Mouse (Mus musculus) kidney, postnatal 36 days (tissue): ENCODE measurements at regions not wholly inside any gene's neighbourhood (a gene's known extent, or its start where the extent isn't known, plus 50 kb on each side); places are given as distances from the start of the nearest gene placed in this dataset.

Experiments
- DNase-seq, 2 experiments: peaks; one replicate each; pipeline ENCODE4 v3.0.0; 2021 to 2022; ENCODE audit warnings: mixed read lengths in 2 of 2

GRCm38 (mm10) chr8:118023451-118023850 lies 221.7 kb upstream of the Mphosph6 start:
- DNase-seq = no peak

- no peak for DNase-seq
Measured at GRCm38 (mm10) chr8:118021978-118022377, 220.2 kb upstream of the Mphosph6 start.

GRCm38 (mm10) chr8:118017261-118017660 lies 215.5 kb upstream of the Mphosph6 start:
- DNase-seq = no peak

- DNase-seq = no peak
Measured at GRCm38 (mm10) chr8:118005186-118005585, 203.4 kb upstream of the Mphosph6 start.

DNA sequence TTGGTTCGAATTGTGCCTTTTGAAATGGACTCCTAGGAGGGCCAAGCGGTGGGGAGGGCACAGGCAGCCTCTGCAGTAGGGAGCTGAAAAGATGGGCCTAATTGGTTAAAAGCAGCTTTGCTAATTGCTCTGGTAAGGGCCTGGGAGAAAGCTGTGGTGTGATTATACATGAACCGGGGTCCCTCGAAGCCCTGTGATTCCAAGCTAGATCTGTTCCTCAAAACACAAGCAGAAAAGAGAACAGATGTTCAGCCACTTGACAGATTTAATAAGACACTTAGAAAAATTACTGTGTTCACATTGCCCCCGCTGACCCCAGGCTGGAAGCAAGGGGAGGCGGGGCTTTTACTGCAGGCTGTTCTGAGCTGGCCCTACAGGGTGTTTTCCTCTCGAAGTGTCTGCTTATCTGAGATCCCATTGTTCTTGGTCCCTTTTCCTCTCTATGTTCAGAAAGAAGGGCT lies 202.7 kb upstream of the Mphosph6 start:
- peak in 1 of 2 experiments; percentile 3 for DNase-seq

- DNase-seq = no peak
Measured at GRCm38 (mm10) chr8:118001138-118001537, 199.4 kb upstream of the Mphosph6 start.

- no peak for DNase-seq
Measured at GRCm38 (mm10) chr8:117991826-117992225, 190.1 kb upstream of the Mphosph6 start.

DNA sequence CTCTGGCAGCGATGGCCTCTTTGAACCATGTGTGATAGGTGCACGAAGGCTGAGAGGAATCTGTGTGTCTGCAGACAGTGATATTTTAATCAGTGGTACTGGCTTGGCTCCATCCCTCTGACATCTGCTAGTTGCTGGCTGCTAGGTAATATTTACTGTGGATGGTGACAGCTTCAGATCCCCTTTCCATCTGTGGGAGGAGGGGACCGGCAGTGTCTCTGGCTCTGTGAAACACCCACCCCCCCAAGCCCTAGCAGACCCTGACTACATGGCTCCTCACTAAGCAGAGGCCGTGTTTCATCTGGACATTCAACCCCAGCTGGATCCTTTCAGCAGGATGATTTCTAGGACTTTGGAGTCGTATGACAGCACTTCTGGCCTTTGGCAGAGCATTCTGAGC lies 187.0 kb upstream of the Mphosph6 start:
- DNase-seq = no peak

DNA sequence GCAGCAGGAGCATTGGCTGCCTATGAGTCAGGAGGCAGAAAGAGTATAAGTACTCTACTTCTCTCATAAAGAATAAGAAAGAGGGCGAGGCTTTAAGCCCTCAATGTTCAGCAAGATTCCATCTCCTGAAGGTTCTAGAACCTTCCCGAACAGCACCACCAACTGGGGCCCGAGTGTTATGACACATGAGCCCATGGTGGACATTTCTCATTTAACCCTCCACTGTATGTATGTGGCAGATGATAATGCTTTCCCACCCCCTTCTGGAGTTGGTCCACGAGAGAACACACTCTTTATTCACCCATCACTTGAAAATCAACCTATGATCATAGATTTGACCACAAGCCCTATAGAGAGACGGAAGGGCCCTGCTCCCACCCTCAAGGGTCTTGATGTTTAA lies 166.6 kb upstream of the Mphosph6 start:
- no peak for DNase-seq

DNA sequence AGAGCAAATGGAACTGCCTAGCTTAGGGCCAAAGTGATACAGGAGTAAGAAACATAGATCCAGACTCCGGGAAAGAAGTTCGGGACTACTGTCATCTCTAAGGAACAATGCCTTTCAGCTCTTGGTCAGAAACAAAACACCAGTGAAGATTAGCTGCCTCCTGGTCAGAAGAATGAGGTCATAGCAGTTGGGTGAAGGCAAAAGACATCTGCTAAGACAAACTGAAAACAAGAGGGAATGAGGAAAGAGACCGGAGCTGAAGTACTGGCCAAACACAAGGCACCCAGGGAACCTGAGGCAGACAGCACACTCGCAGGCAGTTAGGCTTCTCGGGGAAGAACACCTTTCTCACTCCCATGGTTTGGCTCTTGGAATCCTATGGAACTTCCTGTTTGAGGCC lies 164.8 kb upstream of the Mphosph6 start:
- DNase-seq = no peak

GRCm38 (mm10) chr8:117963426-117963825 lies 161.7 kb upstream of the Mphosph6 start:
- DNase-seq = no peak

DNA sequence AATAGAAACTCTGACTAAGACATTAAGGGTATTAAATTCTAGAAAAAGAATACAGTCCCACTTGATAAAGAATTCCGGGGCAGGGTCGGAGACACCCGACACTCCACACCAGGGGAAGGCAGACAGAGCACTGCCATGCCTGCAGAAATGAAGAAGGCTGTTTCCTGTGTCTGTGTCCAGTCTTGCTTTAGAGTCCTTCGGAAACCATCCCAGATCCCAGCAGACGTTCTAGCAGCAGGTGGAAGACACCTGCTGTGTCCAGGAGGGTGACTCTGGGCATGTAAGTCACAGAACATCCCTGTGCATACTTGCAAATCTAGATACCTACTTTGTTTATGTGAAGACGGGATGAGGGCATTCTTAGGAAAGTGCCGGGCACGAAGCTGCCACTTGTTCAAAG lies 160.9 kb upstream of the Mphosph6 start:
- no peak for DNase-seq

DNA sequence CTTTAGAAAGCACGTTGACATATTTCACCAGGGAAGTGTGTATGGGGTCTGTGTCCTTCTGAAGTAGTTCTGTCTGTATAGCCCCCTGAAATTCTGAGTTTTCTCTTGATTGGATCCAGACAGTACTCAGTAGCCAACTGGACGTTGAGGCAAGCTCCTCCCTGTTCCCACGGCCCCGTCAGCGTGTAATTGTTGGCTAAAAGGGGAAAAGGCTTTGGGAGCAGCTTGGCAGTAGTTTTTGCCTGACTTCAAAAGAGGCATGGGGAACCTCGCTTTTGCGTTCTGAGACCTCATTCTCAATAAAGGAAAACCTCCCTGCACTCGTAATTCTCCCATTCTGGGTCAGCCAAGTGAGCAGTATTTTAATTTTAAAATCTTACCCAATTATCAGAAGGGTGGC lies 157.8 kb upstream of the Mphosph6 start:
- no peak for DNase-seq

DNA sequence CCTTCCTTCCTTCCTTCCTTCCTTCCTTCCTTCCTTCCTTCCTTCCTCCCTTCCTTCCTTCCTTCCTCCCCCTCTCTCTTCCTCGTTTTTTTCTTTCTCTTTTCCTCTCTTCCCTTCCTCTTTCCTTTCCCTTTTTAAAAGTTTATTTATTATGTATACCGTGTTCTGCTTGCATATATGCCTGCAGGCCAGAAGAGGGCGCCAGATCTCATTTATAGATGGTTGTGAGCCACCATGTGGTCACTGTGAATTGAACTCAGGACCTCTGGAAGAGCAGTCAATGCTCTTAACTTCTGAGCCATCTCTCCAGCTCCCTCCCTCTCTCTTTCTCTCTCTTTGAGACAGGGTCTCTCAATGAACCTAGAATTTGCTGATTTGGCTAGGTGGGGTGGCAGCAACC lies 157.2 kb upstream of the Mphosph6 start:
- peak in 1 of 2 experiments; percentile 3 for DNase-seq

DNA sequence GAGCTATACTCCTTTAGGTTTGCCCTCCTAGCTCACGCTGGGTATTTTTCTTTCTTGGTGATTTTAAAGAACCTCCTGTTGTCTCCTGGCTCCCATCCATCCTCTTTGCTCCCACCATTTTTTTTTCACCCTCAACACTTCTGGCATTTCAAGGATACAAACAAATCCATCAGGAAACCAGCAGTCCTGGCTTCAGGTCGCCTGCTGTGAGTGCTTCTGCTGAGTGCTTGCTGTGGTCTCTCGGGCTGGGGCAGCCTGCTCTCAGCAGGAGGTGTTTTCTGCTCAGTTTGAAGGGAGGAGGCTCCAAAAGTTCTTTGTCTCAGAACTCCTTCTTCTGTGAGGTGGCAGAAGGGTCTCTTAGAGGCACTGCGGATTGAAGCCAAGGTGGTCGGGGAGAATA lies 149.9 kb upstream of the Mphosph6 start:
- DNase-seq = no peak

- DNase-seq = no peak
Measured at GRCm38 (mm10) chr8:117946540-117946939, 144.8 kb upstream of the Mphosph6 start.

GRCm38 (mm10) chr8:117934566-117935094 lies 132.9 kb upstream of the Mphosph6 start:
- no peak for DNase-seq

GRCm38 (mm10) chr8:117930687-117931086 lies 128.9 kb upstream of the Mphosph6 start:
- peak; percentile 27 to 37 for DNase-seq

GRCm38 (mm10) chr8:117929606-117930005 lies 127.9 kb upstream of the Mphosph6 start:
- DNase-seq = no peak

GRCm38 (mm10) chr8:117923296-117923695 lies 121.6 kb upstream of the Mphosph6 start:
- no peak for DNase-seq

DNA sequence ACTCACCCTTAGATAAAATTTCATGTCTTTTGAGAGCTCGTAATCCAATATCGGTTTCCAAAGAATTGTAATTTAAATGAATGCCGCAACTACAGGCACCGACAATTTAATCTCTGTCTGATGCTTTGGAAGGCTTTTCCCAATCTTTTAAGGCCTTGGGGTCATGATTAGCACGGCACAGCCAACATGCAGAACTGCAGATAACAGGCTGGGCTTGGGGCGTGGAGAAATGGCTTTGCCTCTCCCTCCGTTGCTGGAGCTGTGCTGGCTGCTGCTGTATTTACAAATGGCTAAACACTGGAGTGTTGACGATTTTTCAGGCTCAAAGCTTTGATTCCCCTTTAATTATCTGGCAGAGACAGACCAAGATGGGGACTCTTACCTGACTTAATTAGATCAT lies 101.3 kb upstream of the Mphosph6 start:
- DNase-seq = no peak

DNA sequence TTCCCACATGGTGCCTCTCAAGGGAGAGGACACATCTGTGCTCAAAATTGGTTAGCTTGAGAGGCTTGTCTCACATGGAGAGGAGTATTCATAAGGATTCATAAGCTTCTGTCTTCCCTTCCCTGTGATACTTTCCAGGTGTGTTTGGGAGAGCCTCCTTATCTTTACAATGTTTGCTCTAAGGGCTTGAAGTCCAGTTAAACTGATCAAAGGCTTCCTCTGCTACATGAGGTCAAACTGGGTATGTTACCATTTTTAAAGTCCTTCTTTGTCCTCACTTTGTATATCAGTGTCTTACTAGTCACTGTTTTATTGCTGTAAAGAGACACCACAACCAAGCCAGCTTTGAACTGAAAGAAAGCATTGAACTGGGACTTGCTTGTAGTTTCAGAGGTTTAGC lies 98.1 kb upstream of the Mphosph6 start:
- no peak for DNase-seq

DNA sequence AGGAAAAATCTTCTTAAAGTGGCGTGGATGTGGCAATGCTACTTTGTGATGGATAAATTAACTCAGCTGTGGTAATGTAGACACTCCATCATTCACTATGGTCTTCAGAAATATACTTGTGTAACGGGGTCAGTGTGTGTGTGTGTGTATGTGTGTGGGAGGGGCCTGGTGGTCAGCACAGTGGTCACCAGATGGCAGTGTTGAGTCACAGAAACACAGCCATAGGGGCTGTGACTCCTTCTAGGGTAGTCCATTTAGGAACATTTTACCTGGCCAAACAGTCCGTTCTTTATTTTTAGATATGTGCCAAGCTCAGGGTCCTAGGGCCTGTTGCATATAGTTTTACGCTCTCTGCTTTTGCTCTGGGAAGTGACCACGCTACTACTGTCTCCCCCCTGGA lies 96.3 kb upstream of the Mphosph6 start:
- DNase-seq = peak in 1 of 2 experiments; percentile 19

DNA sequence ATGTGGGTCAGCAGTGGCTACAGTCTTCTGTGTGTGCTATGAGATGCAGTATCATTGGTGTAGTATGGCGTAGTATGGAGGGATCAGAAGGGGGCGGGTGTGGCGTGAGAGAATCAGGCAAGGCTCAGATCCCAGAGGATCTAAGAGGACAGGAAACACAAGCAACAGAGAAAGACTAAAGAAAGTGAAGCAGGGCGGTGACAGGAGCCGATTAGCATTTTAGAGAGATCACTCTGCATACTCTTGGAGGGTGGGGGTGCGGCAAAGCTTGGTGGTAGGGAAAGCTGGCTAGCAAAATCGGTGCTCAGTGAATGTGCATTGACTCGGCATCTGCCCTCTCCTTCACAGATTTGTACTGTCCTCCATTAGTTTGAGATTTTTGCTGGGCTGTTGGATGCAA lies 93.1 kb upstream of the Mphosph6 start:
- DNase-seq = no peak

DNA sequence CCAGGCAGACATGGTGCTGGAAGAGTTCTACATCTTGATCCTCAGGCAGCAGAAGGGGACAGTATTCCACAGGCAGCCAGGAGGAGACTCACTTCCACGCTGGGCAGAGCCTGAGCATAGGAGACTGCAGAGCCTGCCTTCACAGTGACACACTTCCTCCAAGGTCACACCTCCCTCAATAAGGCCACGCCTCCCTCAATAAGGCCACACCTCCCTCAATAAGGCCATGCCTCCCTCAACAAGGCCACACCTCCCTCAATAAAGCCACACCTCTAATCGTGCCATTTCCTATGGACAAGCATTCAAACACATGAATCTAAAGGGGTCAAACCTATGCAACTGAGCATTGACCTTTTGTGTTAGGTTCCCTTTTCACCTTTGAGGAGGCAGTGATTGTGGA lies 88.5 kb upstream of the Mphosph6 start:
- no peak for DNase-seq
